ENCODE assay signal across 21 mouse cellular contexts in the genomic region with DNA sequence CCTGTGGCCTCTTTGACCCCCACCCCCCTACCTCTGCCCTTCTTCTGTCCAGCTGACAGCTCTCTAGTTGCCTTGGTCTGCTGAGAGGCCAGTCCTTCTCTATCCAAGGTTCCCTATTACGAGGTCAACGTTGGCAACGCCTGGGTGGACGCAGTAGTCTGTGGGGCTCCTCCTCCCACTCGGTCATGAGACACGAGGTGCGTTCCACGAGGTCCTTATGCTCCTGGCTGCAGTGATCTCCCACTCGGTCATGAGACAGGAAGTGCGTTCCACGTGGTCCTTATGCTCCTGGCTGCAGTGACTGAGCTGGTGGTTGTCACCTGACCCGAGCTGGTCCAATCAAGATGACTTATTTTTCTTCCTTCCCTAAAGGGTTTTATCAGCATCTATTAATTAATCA.
A peak's percentile ranks its signal among the peaks of the same experiment; 100 is the strongest.
DNase-seq lines count a peak whose midpoint lies in the region; ATAC-seq and TF ChIP-seq lines count a peak whose summit lies in the region.
"Had no signal": no experiment of that assay in that cellular context is flagged by ENCODE, and none has a peak within 500 bp of the region (broad histone marks: within the 10 kb centered on the region; RNA-seq: fewer than 3 reads in every experiment).

No protein-coding gene starts in this region.

- no peaks in the 10 kb centered on the region for H3K36me3 ChIP-seq in forebrain, embryonic 10.5 days (replicated peaks)
- H3K36me3 ChIP-seq in forebrain, embryonic 15.5 days: no peaks in the 10 kb centered on the region
- H3K36me3 ChIP-seq in kidney, embryonic 14.5 days (ENCODE audit: control insufficient read depth, insufficient read depth, low read length): no peaks in the 10 kb centered on the region
- no peaks in the 10 kb centered on the region for H3K36me3 ChIP-seq in splenic B cell, adult 2 months (ENCODE audit: control insufficient read depth, insufficient read depth, low read length, poor library complexity, severe bottlenecking)
- H3K36me3 ChIP-seq: embryonic facial prominence, embryonic 12.5 days; heart, embryonic 15.5 days; hindbrain, embryonic 12.5 days; limb, embryonic 13.5 days; midbrain, embryonic 15.5 days had no signal

- H3K4me3 ChIP-seq in forebrain, embryonic 10.5 days: no peak overlapping the region
- no peak overlapping the region for H3K4me3 ChIP-seq in forebrain, embryonic 15.5 days
- no peak overlapping the region for H3K4me3 ChIP-seq in lung, adult 2 months (replicated peaks; ENCODE audit: extremely low read depth, low read depth, low read length)
- no peak overlapping the region for H3K4me3 ChIP-seq in kidney, embryonic 14.5 days (ENCODE audit: low read length)
- H3K4me3 ChIP-seq: embryonic facial prominence, embryonic 12.5 days; gastrocnemius, adult 2 months; heart, embryonic 15.5 days; hindbrain, embryonic 12.5 days; limb, embryonic 13.5 days; midbrain, embryonic 15.5 days had no signal

- TF ChIP-seq POLR2A in lung, adult 2 months (IDR thresholded peaks at IDR 0.05; ENCODE audit: borderline replicate concordance, extremely low read depth, low read depth, low read length): no peak

- H3K9ac ChIP-seq in forebrain, embryonic 15.5 days (replicated peaks): no peak overlapping the region
- H3K9ac ChIP-seq in kidney, embryonic 14.5 days (ENCODE audit: low read depth, low read length): no peak overlapping the region
- H3K9ac ChIP-seq: embryonic facial prominence, embryonic 12.5 days; forebrain, postnatal 0 days; heart, embryonic 15.5 days; hindbrain, embryonic 12.5 days; limb, embryonic 13.5 days; midbrain, embryonic 15.5 days had no signal

- no peak overlapping the region for H3K4me2 ChIP-seq in forebrain, embryonic 15.5 days (replicated peaks)
- H3K4me2 ChIP-seq in kidney, embryonic 14.5 days (replicated peaks; ENCODE audit: low read depth, low read length): no peak overlapping the region
- H3K4me2 ChIP-seq: embryonic facial prominence, embryonic 12.5 days; heart, embryonic 15.5 days; hindbrain, embryonic 12.5 days; limb, embryonic 13.5 days; midbrain, embryonic 15.5 days had no signal

- H3K4me1 ChIP-seq in forebrain, embryonic 10.5 days: peaks cover 68% of the 10 kb centered on the region
- peaks cover 16% of the 10 kb centered on the region for H3K4me1 ChIP-seq in forebrain, embryonic 15.5 days
- no peaks in the 10 kb centered on the region for H3K4me1 ChIP-seq in lung, adult 2 months (ENCODE audit: control insufficient read depth, insufficient read depth, low read length)
- H3K4me1 ChIP-seq in kidney, embryonic 14.5 days (ENCODE audit: control insufficient read depth, insufficient read depth, low read length): peaks cover 20% of the 10 kb centered on the region; the same call in 1 of the 2 replicates

- no peaks in the 10 kb centered on the region for H3K27me3 ChIP-seq in forebrain, embryonic 10.5 days (ENCODE audit: poor library complexity, severe bottlenecking)
- no peaks in the 10 kb centered on the region for H3K27me3 ChIP-seq in forebrain, embryonic 15.5 days
- no peaks in the 10 kb centered on the region for H3K27me3 ChIP-seq in kidney, embryonic 14.5 days (ENCODE audit: control insufficient read depth, insufficient read depth, low read length)
- no peaks in the 10 kb centered on the region for H3K27me3 ChIP-seq in splenic B cell, adult 2 months (ENCODE audit: control insufficient read depth, insufficient read depth, low read length, poor library complexity, severe bottlenecking)
- H3K27me3 ChIP-seq: embryonic facial prominence, embryonic 12.5 days; heart, embryonic 15.5 days; limb, embryonic 13.5 days; midbrain, embryonic 15.5 days had no signal

- TF ChIP-seq CTCF in lung, adult 2 months (IDR thresholded peaks at IDR 0.05; ENCODE audit: insufficient read depth, low read length): no peak

- WGBS in forebrain, embryonic 10.5 days: 90% methylated on average over 12 of the region's 12 CpGs
- WGBS in forebrain, embryonic 15.5 days: 85% methylated on average over 12 of the region's 12 CpGs
- WGBS in lung, adult 2 months: 65% methylated on average over 12 of the region's 12 CpGs
- WGBS in kidney, embryonic 14.5 days: 58% methylated on average over 12 of the region's 12 CpGs

- H3K27ac ChIP-seq in forebrain, embryonic 10.5 days: peak overlapping the region; percentile 75
- no peak overlapping the region for H3K27ac ChIP-seq in forebrain, embryonic 15.5 days (replicated peaks)
- H3K27ac ChIP-seq in kidney, embryonic 14.5 days (ENCODE audit: low read depth, low read length): no peak overlapping the region
- H3K27ac ChIP-seq: embryonic facial prominence, embryonic 12.5 days; gastrocnemius, adult 2 months; heart, embryonic 15.5 days; hindbrain, embryonic 12.5 days; limb, embryonic 13.5 days; midbrain, embryonic 15.5 days had no signal

- no peak for DNase-seq in forebrain, embryonic 10.5 days (ENCODE audit: extremely low spot score, low spot score)
- peak; percentile 36 for DNase-seq in lung, postnatal 36 days
- DNase-seq in lung, adult 2 months: no peak
- peak; percentile 57 for DNase-seq in splenic B cell, adult 2 months (ENCODE audit: low read depth, low spot score)
- DNase-seq in heart, adult 11 months: no peak
- DNase-seq: cerebellum, adult 11-12 months; forebrain, postnatal 0 days; gastrocnemius, adult 2 months; heart, adult 18-20 months; retina, postnatal 1 day; right cerebral cortex, postnatal 4 days; thymus, postnatal 4 days had no signal

- no peak for ATAC-seq in forebrain, embryonic 15.5 days (replicated peaks)
- ATAC-seq in kidney, embryonic 14.5 days (ENCODE audit: low FRiP score, low TSS enrichment): 0 out of 2 replicates have a peak, but pooled peaks have one; percentile 19
- no peak for ATAC-seq in cerebellum, adult (ENCODE audit: insufficient number of reproducible peaks, low FRiP score, low TSS enrichment)
- ATAC-seq: forebrain, postnatal 0 days; intestine, embryonic 16.5 days; midbrain, embryonic 15.5 days had no signal

- no peaks in the 10 kb centered on the region for H3K9me3 ChIP-seq in forebrain, embryonic 10.5 days
- no peaks in the 10 kb centered on the region for H3K9me3 ChIP-seq in forebrain, embryonic 15.5 days
- H3K9me3 ChIP-seq in kidney, embryonic 14.5 days (ENCODE audit: control insufficient read depth, low read length): no peaks in the 10 kb centered on the region
- H3K9me3 ChIP-seq: embryonic facial prominence, embryonic 12.5 days; heart, embryonic 15.5 days; hindbrain, embryonic 12.5 days; limb, embryonic 13.5 days; midbrain, embryonic 15.5 days had no signal

Comparison
In these comparisons a context has a peak if more than half of its experiments do, and no peak if none do; other contexts are left out.
1. DNase-seq: peak in lung, postnatal 36 days (single experiment) and splenic B cell, adult 2 months (single experiment); none in forebrain, embryonic 10.5 days (single experiment), lung, adult 2 months (single experiment) and heart, adult 11 months (single experiment).